Mouse (Mus musculus) embryonic facial prominence, embryonic 14.5 days (tissue): ENCODE results near the gene 4930402H24Rik. TPM values are rescaled to one million over a fixed set of nuclear protein-coding genes. Genes with fewer than 3 reads are reported as not detected.

Experiments
- ATAC-seq: fragments of 200-750 bp; cut with Nextera tagmentation; 2 replicates; pipeline ENCODE4 v1.8.0; 2017; ENCODE audit warnings: low read depth, moderate number of reproducible peaks, moderate TSS enrichment
- DNase-seq: peaks from one replicate; pipeline ENCODE4 v3.0.0-alpha.2; 2015; ENCODE audit warnings: low spot score
- H3K27ac ChIP-seq: fragments of 300-500 bp; sonication (generic); replicated peaks from 2 replicates; pipeline ENCODE4 v1.5.1; 2014; ENCODE audit warnings: low read depth, mild to moderate bottlenecking, low read length, moderate library complexity
- H3K27me3 ChIP-seq: fragments of 300-500 bp; sonication (generic); replicated peaks from 2 replicates; pipeline ENCODE4 v1.6.1; 2014; ENCODE audit warnings: low read length; ENCODE audit not compliant: control insufficient read depth, insufficient read depth
- H3K36me3 ChIP-seq: fragments of 300-500 bp; sonication (generic); 2 replicates; pipeline ENCODE4 v1.6.1; 2014; ENCODE audit warnings: low read length, mixed read lengths; ENCODE audit not compliant: control insufficient read depth, insufficient read depth
- H3K4me1 ChIP-seq: fragments of 300-500 bp; sonication (generic); 2 replicates; pipeline ENCODE4 v1.6.1; 2014; ENCODE audit warnings: antibody characterized with exemption, low read length; ENCODE audit not compliant: control insufficient read depth, insufficient read depth
- H3K4me2 ChIP-seq: fragments of 300-500 bp; sonication (generic); 2 replicates; pipeline ENCODE4 v1.6.1; 2014; ENCODE audit warnings: low read depth, mild to moderate bottlenecking, low read length, moderate library complexity, mixed read lengths
- H3K4me3 ChIP-seq: fragments of 300-500 bp; sonication (generic); 2 replicates; pipeline ENCODE4 v1.5.1; 2014; ENCODE audit warnings: low read depth, mild to moderate bottlenecking, low read length
- H3K9ac ChIP-seq: fragments of 300-500 bp; sonication (generic); 2 replicates; pipeline ENCODE4 v1.6.1; 2014; ENCODE audit warnings: low read depth, mild to moderate bottlenecking, low read length, moderate library complexity, mixed read lengths
- H3K9me3 ChIP-seq: fragments of 300-500 bp; sonication (generic); 2 replicates; pipeline ENCODE4 v1.6.1; 2016; ENCODE audit warnings: low read length; ENCODE audit not compliant: control insufficient read depth
- WGBS: fragments of 180-500 bp; shearing (Covaris S2); extraction: QIAGEN DNeasy Blood & Tissue Kit; methylation state at CpG from one replicate; pipeline ENCODE4 v1.1.7; 2014; 5-methylcytosine and 5-hydroxymethylcytosine counted together
- polyA plus RNA-seq: library from polyadenylated mRNA; unstranded; fragments of >200 nt; fragmentation: Nextera tagmentation; extraction: Ambion mirVana; gene quantifications from 2 replicates; pipeline ENCODE4 v1.2.1, GENCODE M21; 2014

Gene 4930402H24Rik
- polyA plus RNA-seq, 1 experiment from 2014 or later, result 33.0 TPM

- Histone ChIP-seq H3K4me3 (no peak overlapping the region), H3K9me3 (no peaks in the 10 kb centered on the region), H3K4me1 (no peaks in the 10 kb centered on the region), H3K27me3 (no peaks in the 10 kb centered on the region), H3K27ac (no peak overlapping the region), H3K36me3 (no peaks in the 10 kb centered on the region), H3K9ac (no peak overlapping the region), H3K4me2 (no peak overlapping the region)
- DNase-seq (peak; percentile 22), ATAC-seq (no peak)
- 75% methylated on average over 4 of the region's 4 CpGs for WGBS
These were observed 57.9 kb downstream of the 4930402H24Rik start for GRCm38 (mm10) chr2:130848313-130848712.

GRCm38 (mm10) chr2:130843623-130844022 is 62.6 kb downstream of the 4930402H24Rik start:
- no peak for ATAC-seq
- Histone ChIP-seq H3K27ac (no peak overlapping the region), H3K4me1 (peaks cover 7% of the 10 kb centered on the region; the same call in 1 of the 2 replicates), H3K9ac (no peak overlapping the region), H3K4me2 (no peak overlapping the region), H3K27me3 (no peaks in the 10 kb centered on the region), H3K36me3 (no peaks in the 10 kb centered on the region), H3K4me3 (no peak overlapping the region), H3K9me3 (no peaks in the 10 kb centered on the region)
- DNase-seq, result no peak
- 70% methylated on average over 2 of the region's 2 CpGs for WGBS

- Histone ChIP-seq H3K27me3 (no peaks in the 10 kb centered on the region), H3K4me2 (peak overlapping the region; percentile 89), H3K27ac (peak overlapping the region; percentile 97), H3K9ac (no peak overlapping the region; the same call in 1 of the 2 replicates), H3K9me3 (no peaks in the 10 kb centered on the region), H3K4me3 (peak overlapping the region; percentile 95), H3K36me3 (no peaks in the 10 kb centered on the region), H3K4me1 (peaks cover 12% of the 10 kb centered on the region; the same call in 1 of the 2 replicates)
- ATAC-seq (peak; percentile 48; the same call in 1 of the 2 replicates), DNase-seq (peak; percentile 90)
- 5% methylated on average over 4 of the region's 4 CpGs for WGBS
These were observed 65.4 kb downstream of the 4930402H24Rik start for GRCm38 (mm10) chr2:130840846-130841245.

- H3K36me3 ChIP-seq, result peaks cover 7% of the 10 kb centered on the region; the same call in 1 of the 2 replicates
- H3K27ac ChIP-seq, result peak overlapping the region; percentile 97
- no peaks in the 10 kb centered on the region for H3K27me3 ChIP-seq
- peak; percentile 92 for DNase-seq
- peak overlapping the region; percentile 90 for H3K9ac ChIP-seq
- 0% methylated on average over 29 of the region's 77 CpGs for WGBS
- peak overlapping the region; percentile 89 for H3K4me2 ChIP-seq
- peak; percentile 90 for ATAC-seq
- peaks cover 12% of the 10 kb centered on the region; the same call in 1 of the 2 replicates for H3K4me1 ChIP-seq
- no peaks in the 10 kb centered on the region for H3K9me3 ChIP-seq
- H3K4me3 ChIP-seq, result peak overlapping the region; percentile 95
These were observed 66.1 kb downstream of the 4930402H24Rik start for GRCm38 (mm10) chr2:130839874-130840661.

- peak overlapping the region; percentile 97 for H3K27ac ChIP-seq
- no peaks in the 10 kb centered on the region for H3K27me3 ChIP-seq
- ATAC-seq (peak; percentile 38), DNase-seq (peak; percentile 67)
- peak overlapping the region; percentile 89 for H3K4me2 ChIP-seq
- peaks cover 12% of the 10 kb centered on the region; the same call in 1 of the 2 replicates for H3K4me1 ChIP-seq
- H3K4me3 ChIP-seq, result peak overlapping the region; percentile 95
- H3K9me3 ChIP-seq, result no peaks in the 10 kb centered on the region
- H3K9ac ChIP-seq, result peak overlapping the region; percentile 90
- 0% methylated on average over 18 of the region's 19 CpGs for WGBS
- peaks cover 11% of the 10 kb centered on the region; the same call in 1 of the 2 replicates for H3K36me3 ChIP-seq
These were observed 66.7 kb downstream of the 4930402H24Rik start for GRCm38 (mm10) chr2:130839528-130839873.

- Histone ChIP-seq H3K27ac (peak overlapping the region; percentile 97), H3K27me3 (no peaks in the 10 kb centered on the region), H3K9ac (peak overlapping the region; percentile 90), H3K4me1 (peaks cover 12% of the 10 kb centered on the region; the same call in 1 of the 2 replicates), H3K4me3 (peak overlapping the region; percentile 95), H3K36me3 (peaks cover 11% of the 10 kb centered on the region; the same call in 1 of the 2 replicates), H3K4me2 (peak overlapping the region; percentile 89), H3K9me3 (no peaks in the 10 kb centered on the region)
- no peak for ATAC-seq
- under 1% methylated on average over 10 of the region's 10 CpGs for WGBS
- peak; percentile 54 for DNase-seq
These were observed 67.1 kb downstream of the 4930402H24Rik start for GRCm38 (mm10) chr2:130839084-130839483.

GRCm38 (mm10) chr2:130838131-130838530 is 68.1 kb downstream of the 4930402H24Rik start:
- no peaks in the 10 kb centered on the region for H3K9me3 ChIP-seq
- no peak for DNase-seq
- peak overlapping the region; percentile 89 for H3K4me2 ChIP-seq
- no peaks in the 10 kb centered on the region for H3K27me3 ChIP-seq
- no peak overlapping the region for H3K9ac ChIP-seq
- WGBS, result 78% methylated on average over 1 of the region's 1 CpGs
- peak overlapping the region; percentile 95 for H3K4me3 ChIP-seq
- no peak overlapping the region for H3K27ac ChIP-seq
- peaks cover 12% of the 10 kb centered on the region; the same call in 1 of the 2 replicates for H3K4me1 ChIP-seq
- no peak for ATAC-seq
- H3K36me3 ChIP-seq, result peaks cover 11% of the 10 kb centered on the region; the same call in 1 of the 2 replicates

- H3K4me2 ChIP-seq, result no peak overlapping the region
- WGBS, result 68% methylated on average over 3 of the region's 3 CpGs
- ATAC-seq, result no peak
These were observed 72.5 kb downstream of the 4930402H24Rik start for GRCm38 (mm10) chr2:130833699-130834098.

More at GRCm38 (mm10) chr2:130833699-130834098, 72.5 kb downstream of the 4930402H24Rik start:
- no peak overlapping the region for H3K27ac ChIP-seq
- no peaks in the 10 kb centered on the region for H3K9me3 ChIP-seq
- H3K36me3 ChIP-seq, result peaks cover 21% of the 10 kb centered on the region; the same call in 1 of the 2 replicates
- H3K4me3 ChIP-seq, result no peak overlapping the region
- DNase-seq, result no peak
- peaks cover 6% of the 10 kb centered on the region; the same call in 1 of the 2 replicates for H3K4me1 ChIP-seq
- H3K27me3 ChIP-seq, result no peaks in the 10 kb centered on the region
- H3K9ac ChIP-seq, result no peak overlapping the region
